Mouse (Mus musculus) hindbrain, embryonic 15.5 days (tissue): ENCODE data around the gene Fundc2. TPM values are rescaled to one million over a fixed set of nuclear protein-coding genes. Genes with fewer than 3 reads are reported as not detected.

Source experiments
- polyA plus RNA-seq: library from polyadenylated mRNA; unstranded; fragments of >200 nt; fragmentation: Nextera tagmentation; extraction: Ambion mirVana; gene quantifications from 2 replicates; pipeline ENCODE4 v1.2.1, GENCODE M21; 2015

The Fundc2 gene
- polyA plus RNA-seq, 1 experiment from 2014 or later = 29.2 TPM

Other genes with a start within 250 kb of the Fundc2 start
- gene Smim9, start 218.6 kb upstream of the Fundc2 start, polyA plus RNA-seq = not detected in 2 replicates
- 1.4 and 1.5 TPM in 2 replicates for gene F8, start 216 bp downstream of the Fundc2 start, polyA plus RNA-seq
- gene Cmc4, start 34.2 kb downstream of the Fundc2 start, polyA plus RNA-seq = 22.9 and 24.6 TPM in 2 replicates
- gene Mtcp1, start 34.2 kb downstream of the Fundc2 start, polyA plus RNA-seq = 5.9 and 6.0 TPM in 2 replicates
- 46.2 and 51.0 TPM in 2 replicates for gene Brcc3, start 34.2 kb downstream of the Fundc2 start, polyA plus RNA-seq
- gene Vbp1, start 131.9 kb downstream of the Fundc2 start, polyA plus RNA-seq = 287 and 297 TPM in 2 replicates
- gene Rab39b, start 195.8 kb downstream of the Fundc2 start, polyA plus RNA-seq = 24.8 and 24.9 TPM in 2 replicates